In the genomic region with DNA sequence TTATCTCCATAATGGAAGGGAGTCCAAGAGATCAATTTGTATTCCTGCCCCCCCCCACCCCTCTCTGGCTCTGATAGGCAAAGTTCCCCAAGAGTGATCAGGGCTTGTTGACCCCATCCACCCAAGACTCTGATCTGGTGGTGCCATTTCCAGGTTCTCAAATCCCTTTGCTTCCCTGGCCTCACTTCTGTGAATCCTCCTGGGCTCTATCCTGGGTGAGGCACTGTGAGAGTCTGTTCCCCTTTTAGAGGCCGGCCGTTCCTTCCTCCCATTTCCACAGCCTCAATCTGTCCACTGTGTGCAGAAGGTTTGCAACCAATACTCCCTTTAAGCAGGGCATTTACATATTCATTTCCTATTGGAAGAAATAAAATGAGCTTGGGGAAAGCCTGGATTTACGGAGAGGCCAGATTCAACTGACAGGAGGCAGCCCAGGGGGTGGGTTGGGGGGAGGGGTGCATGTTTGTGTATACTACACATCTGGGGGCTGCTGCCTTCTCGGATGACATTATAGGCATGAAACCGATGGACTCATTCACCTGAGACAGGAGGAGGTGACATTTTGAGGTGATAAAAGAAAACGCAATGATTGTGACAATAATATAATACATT, we compare ENCODE assay signal across 22 mouse cellular contexts.
DNase-seq lines count a peak whose midpoint lies in the region; ATAC-seq lines count a peak whose summit lies in the region.
"Had no signal": no experiment of that assay in that cellular context is flagged by ENCODE, and none has a peak within 500 bp of the region (broad histone marks: within the 10 kb centered on the region; RNA-seq: fewer than 3 reads in every experiment).

No protein-coding gene starts in this region.

- peak overlapping the region; percentile 38 for H3K27ac ChIP-seq in forebrain, embryonic 15.5 days (replicated peaks)
- H3K27ac ChIP-seq in forebrain, embryonic 13.5 days: no peak overlapping the region
- H3K27ac ChIP-seq in hindbrain, embryonic 15.5 days (replicated peaks): peak overlapping the region; percentile 61
- H3K27ac ChIP-seq in hindbrain, embryonic 16.5 days (ENCODE audit: low read depth, low read length): no peak overlapping the region; the same call in 1 of the 2 replicates
- H3K27ac ChIP-seq: heart, embryonic 15.5 days; kidney, embryonic 15.5 days; limb, embryonic 13.5 days; liver, embryonic 14.5 days; lung, embryonic 15.5 days had no signal

- no peaks in the 10 kb centered on the region for H3K27me3 ChIP-seq in forebrain, embryonic 15.5 days
- no peaks in the 10 kb centered on the region for H3K27me3 ChIP-seq in forebrain, embryonic 13.5 days
- no peaks in the 10 kb centered on the region for H3K27me3 ChIP-seq in hindbrain, embryonic 15.5 days
- no peaks in the 10 kb centered on the region for H3K27me3 ChIP-seq in hindbrain, embryonic 16.5 days (replicated peaks; ENCODE audit: control insufficient read depth, insufficient read depth, low read length)
- H3K27me3 ChIP-seq: heart, embryonic 15.5 days; kidney, embryonic 15.5 days; limb, embryonic 13.5 days; lung, embryonic 15.5 days had no signal

- H3K9ac ChIP-seq in forebrain, embryonic 15.5 days (replicated peaks): no peak overlapping the region
- no peak overlapping the region for H3K9ac ChIP-seq in forebrain, embryonic 13.5 days
- no peak overlapping the region for H3K9ac ChIP-seq in hindbrain, embryonic 15.5 days
- H3K9ac ChIP-seq in hindbrain, embryonic 16.5 days (ENCODE audit: low read depth, low read length): no peak overlapping the region
- H3K9ac ChIP-seq: heart, embryonic 15.5 days; kidney, embryonic 15.5 days; limb, embryonic 13.5 days; liver, embryonic 14.5 days; lung, embryonic 15.5 days had no signal

- peaks cover 27% of the 10 kb centered on the region for H3K4me1 ChIP-seq in forebrain, embryonic 15.5 days
- H3K4me1 ChIP-seq in forebrain, embryonic 13.5 days: peaks cover 19% of the 10 kb centered on the region
- H3K4me1 ChIP-seq in hindbrain, embryonic 15.5 days (replicated peaks): peaks cover 32% of the 10 kb centered on the region
- peaks cover 15% of the 10 kb centered on the region for H3K4me1 ChIP-seq in hindbrain, embryonic 16.5 days (ENCODE audit: control insufficient read depth, insufficient read depth, low read depth, low read length)
- H3K4me1 ChIP-seq: heart, embryonic 15.5 days; kidney, embryonic 15.5 days; limb, embryonic 13.5 days; lung, embryonic 15.5 days had no signal

- 0 out of 2 replicates have a peak, but pooled peaks have one; percentile 24 for ATAC-seq in forebrain, embryonic 15.5 days (replicated peaks)
- no peak for ATAC-seq in forebrain, embryonic 13.5 days
- no peak for ATAC-seq in hindbrain, embryonic 15.5 days (ENCODE audit: low FRiP score, low read depth)
- ATAC-seq in hindbrain, embryonic 16.5 days: no peak
- ATAC-seq: intestine, postnatal 0 days had no signal

- whole genome bisulfite sequencing in forebrain, embryonic 15.5 days: 40% methylated on average over 6 of the region's 6 CpGs
- 40% methylated on average over 6 of the region's 6 CpGs for WGBS in forebrain, embryonic 13.5 days
- 31% methylated on average over 6 of the region's 6 CpGs for WGBS in hindbrain, embryonic 15.5 days
- WGBS in hindbrain, embryonic 16.5 days: 34% methylated on average over 6 of the region's 6 CpGs

- H3K9me3 ChIP-seq in forebrain, embryonic 15.5 days: no peaks in the 10 kb centered on the region
- H3K9me3 ChIP-seq in forebrain, embryonic 13.5 days (replicated peaks): no peaks in the 10 kb centered on the region
- H3K9me3 ChIP-seq in hindbrain, embryonic 15.5 days: no peaks in the 10 kb centered on the region
- no peaks in the 10 kb centered on the region for H3K9me3 ChIP-seq in hindbrain, embryonic 16.5 days (ENCODE audit: control insufficient read depth, low read length)
- H3K9me3 ChIP-seq: heart, embryonic 15.5 days; kidney, embryonic 15.5 days; limb, embryonic 13.5 days; lung, embryonic 15.5 days had no signal

- no peaks in the 10 kb centered on the region for H3K36me3 ChIP-seq in forebrain, embryonic 15.5 days
- no peaks in the 10 kb centered on the region for H3K36me3 ChIP-seq in forebrain, embryonic 13.5 days (ENCODE audit: poor library complexity, severe bottlenecking)
- no peaks in the 10 kb centered on the region for H3K36me3 ChIP-seq in hindbrain, embryonic 15.5 days
- H3K36me3 ChIP-seq in hindbrain, embryonic 16.5 days (ENCODE audit: control insufficient read depth, insufficient read depth, low read length): no peaks in the 10 kb centered on the region
- H3K36me3 ChIP-seq: heart, embryonic 15.5 days; kidney, embryonic 15.5 days; limb, embryonic 13.5 days; lung, embryonic 15.5 days had no signal

- DNase-seq in retina, adult 2 months (ENCODE audit: low read depth, low spot score): peak; percentile 23
- no peak for DNase-seq in retina, embryonic 14.5 days (ENCODE audit: low spot score)
- no peak for DNase-seq in cerebellum, adult 18-20 months
- DNase-seq in urinary bladder, postnatal 10 days (ENCODE audit: low spot score): no peak
- DNase-seq: adrenal gland, postnatal 25 days; cerebellum, adult 11-12 months; cerebellum, postnatal 25 days; heart, adult 18-20 months; layer of hippocampus, postnatal 36 days; lung, postnatal 4 days; thymus, adult 18-20 months; thymus, postnatal 4 days had no signal

- no peak overlapping the region for H3K4me3 ChIP-seq in forebrain, embryonic 15.5 days
- H3K4me3 ChIP-seq in forebrain, embryonic 13.5 days: no peak overlapping the region
- no peak overlapping the region for H3K4me3 ChIP-seq in hindbrain, embryonic 15.5 days
- H3K4me3 ChIP-seq in hindbrain, embryonic 16.5 days (ENCODE audit: low read length): no peak overlapping the region
- H3K4me3 ChIP-seq: heart, embryonic 15.5 days; kidney, embryonic 15.5 days; limb, embryonic 13.5 days; lung, embryonic 15.5 days had no signal

- H3K4me2 ChIP-seq in forebrain, embryonic 15.5 days (replicated peaks): no peak overlapping the region
- H3K4me2 ChIP-seq in forebrain, embryonic 13.5 days: no peak overlapping the region
- no peak overlapping the region for H3K4me2 ChIP-seq in hindbrain, embryonic 15.5 days
- H3K4me2 ChIP-seq in hindbrain, embryonic 16.5 days (ENCODE audit: low read length): no peak overlapping the region
- H3K4me2 ChIP-seq: heart, embryonic 15.5 days; kidney, embryonic 15.5 days; limb, embryonic 13.5 days; lung, embryonic 15.5 days had no signal

Comparison
In these comparisons a context has a peak if more than half of its experiments do, and no peak if none do; other contexts are left out.
1. H3K27ac ChIP-seq: peak in forebrain, embryonic 15.5 days (single experiment) and hindbrain, embryonic 15.5 days (single experiment); none in forebrain, embryonic 13.5 days (single experiment) and hindbrain, embryonic 16.5 days (single experiment).